Comparison of ENCODE assay signal across 8 mouse cellular contexts in the genomic region with DNA sequence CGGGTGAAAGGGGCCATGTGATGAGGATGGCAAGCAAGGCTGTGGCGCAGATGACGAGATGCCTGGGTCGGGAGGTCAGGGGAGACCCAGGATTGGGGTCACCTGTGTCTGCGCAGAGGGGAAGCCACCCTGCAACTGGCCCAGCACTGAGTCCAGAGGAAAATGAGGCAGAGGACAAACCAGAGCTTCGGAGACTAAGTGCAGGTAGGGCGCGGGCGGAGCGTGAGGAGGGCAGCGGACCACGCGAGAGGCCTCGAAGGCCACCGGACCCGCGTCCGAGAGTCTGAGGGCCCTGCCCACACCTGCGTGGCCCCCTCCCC. TPM values are rescaled to one million over a fixed set of nuclear protein-coding genes. Genes with fewer than 3 reads are reported as not detected.
DNase-seq lines count a peak whose midpoint lies in the region; ATAC-seq and TF ChIP-seq lines count a peak whose summit lies in the region.

No protein-coding gene starts in this region.

- no peak for TF ChIP-seq CTCF in gastrocnemius, adult 2 months (IDR thresholded peaks at IDR 0.05)
- no peak for TF ChIP-seq CTCF in C2C12 (IDR thresholded peaks at IDR 0.05; ENCODE audit: control insufficient read depth, insufficient read depth, insufficient read length)
- no peak for TF ChIP-seq CTCF in liver, embryonic 14.5 days (IDR thresholded peaks at IDR 0.05; ENCODE audit: low read depth)

- H3K79me2 ChIP-seq in C2C12 (ENCODE audit: control insufficient read depth, insufficient read depth) = peaks cover 42% of the 10 kb centered on the region

- H3K27ac ChIP-seq in gastrocnemius, adult 2 months = peak overlapping the region; percentile 94
- 0 out of 2 replicates have a peak overlapping the region, but pooled peaks have one; percentile 98 for H3K27ac ChIP-seq in forebrain, embryonic 14.5 days (ENCODE audit: low read depth, low read length)
- H3K27ac ChIP-seq in liver, embryonic 14.5 days = no peak overlapping the region

- intact Hi-C loops in gastrocnemius, adult 2 months (cut with DNase I) = loop anchor here (5.0 kb wide), 1 partner anchor 62 kb away; no protein-coding TSS in a partner anchor

- TF ChIP-seq EP300 in liver, embryonic 14.5 days (IDR thresholded peaks at IDR 0.05; ENCODE audit: low read depth) = no peak

- H3K4me3 ChIP-seq in gastrocnemius, adult 2 months = peak overlapping the region; percentile 96
- peak overlapping the region; percentile 61 for H3K4me3 ChIP-seq in C2C12 (ENCODE audit: insufficient read depth, poor library complexity, severe bottlenecking)
- H3K4me3 ChIP-seq in forebrain, embryonic 14.5 days (ENCODE audit: low read depth, low read length) = peak overlapping the region; percentile 88
- H3K4me3 ChIP-seq in liver, embryonic 14.5 days (ENCODE audit: insufficient read depth in 1 of 2, low read depth in 2 of 2, low read length in 2 of 2) = peak overlapping the region; percentile 84 to 89

- DNase-seq in gastrocnemius, adult 2 months = no peak
- no peak for DNase-seq in gastrocnemius, adult 8-10 months (ENCODE audit: low spot score in 2 of 2)
- no peak for DNase-seq in forebrain, embryonic 14.5 days (ENCODE audit: low spot score)
- no peak for DNase-seq in liver, embryonic 14.5 days (ENCODE audit: low read depth in 3 of 3, low spot score in 3 of 3)
- DNase-seq in embryo, embryonic 11 days = no peak
- no peak for DNase-seq in natural killer cell, adult 2 months (ENCODE audit: low spot score in 2 of 2)
- no peak for DNase-seq in cerebellum, postnatal 36 days

- H3K9ac ChIP-seq in forebrain, embryonic 14.5 days (ENCODE audit: low read length) = peak overlapping the region; percentile 100
- H3K9ac ChIP-seq in liver, embryonic 14.5 days (replicated peaks) = peak overlapping the region; percentile 31; the same call in 1 of the 2 replicates

- peak overlapping the region; percentile 93 for H3K4me2 ChIP-seq in forebrain, embryonic 14.5 days (ENCODE audit: low read length)
- H3K4me2 ChIP-seq in liver, embryonic 14.5 days (ENCODE audit: low read depth) = peak overlapping the region; percentile 93

- ATAC-seq in forebrain, embryonic 14.5 days = no peak
- ATAC-seq in liver, embryonic 14.5 days (ENCODE audit: insufficient read depth) = peak; percentile 12

- peaks cover 28% of the 10 kb centered on the region for H3K4me1 ChIP-seq in forebrain, embryonic 14.5 days (ENCODE audit: control insufficient read depth, insufficient read depth, low read length)
- H3K4me1 ChIP-seq in liver, embryonic 14.5 days (replicated peaks; ENCODE audit: control insufficient read depth in 2 of 2, insufficient read depth in 2 of 2, low read length in 1 of 2) = peaks cover 2 to 12% of the 10 kb centered on the region in 2 experiments; a peak in 3 of 4 replicates

- peaks cover 34% of the 10 kb centered on the region for H3K79me3 ChIP-seq in C2C12 (ENCODE audit: low read depth)

- H3K27me3 ChIP-seq in C2C12 (ENCODE audit: control insufficient read depth, insufficient read depth, insufficient read length) = no peaks in the 10 kb centered on the region
- no peaks in the 10 kb centered on the region for H3K27me3 ChIP-seq in forebrain, embryonic 14.5 days (replicated peaks; ENCODE audit: control insufficient read depth, insufficient read depth, low read length)
- peaks cover 20% of the 10 kb centered on the region for H3K27me3 ChIP-seq in liver, embryonic 14.5 days (ENCODE audit: control insufficient read depth, insufficient read depth, low read length)

- WGBS in forebrain, embryonic 14.5 days = 8% methylated on average over 16 of the region's 19 CpGs
- WGBS in liver, embryonic 14.5 days (ENCODE audit: insufficient replicate concordance) = 9% methylated on average over 19 of the region's 19 CpGs

- H3ac ChIP-seq in C2C12 (ENCODE audit: control insufficient read depth, insufficient read length, low read depth) = peak overlapping the region; percentile 45

- peaks cover 9% of the 10 kb centered on the region for H3K36me3 ChIP-seq in C2C12 (ENCODE audit: control insufficient read depth, insufficient read depth)
- peaks cover 22% of the 10 kb centered on the region for H3K36me3 ChIP-seq in forebrain, embryonic 14.5 days (ENCODE audit: control insufficient read depth, insufficient read depth, low read length)
- no peaks in the 10 kb centered on the region for H3K36me3 ChIP-seq in liver, embryonic 14.5 days (replicated peaks; ENCODE audit: control insufficient read depth, insufficient read depth, low read depth)

- H3K9me3 ChIP-seq in forebrain, embryonic 14.5 days (replicated peaks; ENCODE audit: control insufficient read depth, low read length) = no peaks in the 10 kb centered on the region
- no peaks in the 10 kb centered on the region for H3K9me3 ChIP-seq in liver, embryonic 14.5 days (ENCODE audit: control insufficient read depth, low read length)

TF ChIP-seq in C2C12, 6 proteins besides CTCF, POLR2A, EP300 and RAD21:
- TF ChIP-seq USF1 (IDR thresholded peaks at IDR 0.05; ENCODE audit: low read depth) (no peak), MYOD1 (IDR thresholded peaks at IDR 0.05; ENCODE audit: control insufficient read depth, insufficient read length, low read depth) (no peak), FOSL1 (IDR thresholded peaks at IDR 0.05; ENCODE audit: insufficient read depth, low read length, poor library complexity, severe bottlenecking) (no peak), CEBPB (IDR thresholded peaks at IDR 0.05; ENCODE audit: low read depth) (no peak), MYOG (IDR thresholded peaks at IDR 0.05; ENCODE audit: control insufficient read depth, extremely low read depth, insufficient read length) (no peak), MAX (IDR thresholded peaks at IDR 0.05) (no peak)

RNA-seq across cellular contexts. Expression of a gene that starts 0.3 kb away (rescaled TPM):
- total RNA-seq in gastrocnemius, adult 2 months (2021) = 10 to 100 TPM; 24.9 to 25.3 TPM
- total RNA-seq in gastrocnemius, adult 8-10 months (2022) = 10 to 100 TPM; 16.4 to 24.8 (median 19.4) TPM
- 39.0 TPM for polyA plus RNA-seq in C2C12 (2012; fragmentation: generic; extraction: Trizol)
- 40.2 and 48.7 TPM in 2 replicates for polyA plus RNA-seq in forebrain, embryonic 14.5 days (2014; fragmentation: Nextera tagmentation; extraction: Ambion mirVana)
- polyA plus RNA-seq in liver, embryonic 14.5 days (2012; rRNA removed) = 4.2 and 5.4 TPM in 2 replicates
- polyA plus RNA-seq in liver, embryonic 14.5 days (2014; fragmentation: Nextera tagmentation; extraction: Ambion mirVana) = 3.3 and 3.9 TPM in 2 replicates
